In genomic region chr2:112298221-112298620, GRCm38 (mm10) we compare ENCODE assay signal across 39 mouse cellular contexts. TPM values are rescaled to one million over a fixed set of nuclear protein-coding genes. Genes with fewer than 3 reads are reported as not detected.
"Had no signal": no experiment of that assay in that cellular context is flagged by ENCODE, and none has a peak within 500 bp of the region (broad histone marks: within the 10 kb centered on the region; RNA-seq: fewer than 3 reads in every experiment).

No protein-coding gene starts in this region.

- ATAC-seq: forebrain, embryonic 15.5 days; forebrain, postnatal 0 days; hindbrain, embryonic 16.5 days; inflammation-experienced regulatory T-cells, adult 6 months; liver, embryonic 12.5 days had no signal

- H3K9ac ChIP-seq: forebrain, embryonic 15.5 days; forebrain, postnatal 0 days; heart, embryonic 13.5 days; heart, embryonic 15.5 days; hindbrain, embryonic 14.5 days; limb, embryonic 13.5 days; limb, embryonic 15.5 days; liver, embryonic 12.5 days; liver, embryonic 14.5 days had no signal

- H3K27ac ChIP-seq: forebrain, embryonic 15.5 days; heart, embryonic 13.5 days; hindbrain, embryonic 14.5 days; kidney, postnatal 0 days; limb, embryonic 13.5 days; limb, embryonic 15.5 days; liver, embryonic 12.5 days; liver, embryonic 14.5 days had no signal

- H3K4me1 ChIP-seq: forebrain, embryonic 15.5 days; limb, embryonic 13.5 days; limb, embryonic 15.5 days had no signal

- H3K4me3 ChIP-seq: forebrain, embryonic 15.5 days; heart, embryonic 13.5 days; heart, embryonic 15.5 days; limb, embryonic 13.5 days; limb, embryonic 15.5 days; liver, embryonic 12.5 days had no signal

- H3K4me2 ChIP-seq: forebrain, embryonic 15.5 days; heart, embryonic 11.5 days; heart, embryonic 13.5 days; heart, embryonic 15.5 days; hindbrain, embryonic 14.5 days; limb, embryonic 13.5 days; limb, embryonic 15.5 days; liver, embryonic 12.5 days had no signal

- H3K27me3 ChIP-seq: forebrain, embryonic 15.5 days; heart, embryonic 13.5 days; heart, embryonic 15.5 days; limb, embryonic 13.5 days; limb, embryonic 15.5 days; liver, embryonic 12.5 days had no signal

- H3K36me3 ChIP-seq: forebrain, embryonic 15.5 days; heart, embryonic 15.5 days; limb, embryonic 13.5 days; limb, embryonic 15.5 days had no signal

- H3K9me3 ChIP-seq: forebrain, embryonic 15.5 days; heart, embryonic 13.5 days; heart, embryonic 15.5 days; limb, embryonic 13.5 days; limb, embryonic 15.5 days; liver, embryonic 12.5 days had no signal

- DNase-seq: forebrain, postnatal 0 days; gastrocnemius, postnatal 14 days; gastrocnemius, postnatal 36 days; heart, adult 18-20 months; heart, postnatal 14 days; heart, postnatal 36 days; kidney, adult 11 months; kidney, adult 8-10 months; kidney, postnatal 14 days; kidney, postnatal 36 days; layer of hippocampus, adult 9-11 months; layer of hippocampus, postnatal 36 days; left cerebral cortex, postnatal 4 days had no signal

RNA-seq across cellular contexts. Expression of gene Gm21985, which starts 32.1 kb away (rescaled TPM):
- total RNA-seq: hematopoietic stem cell, adult 5-6 weeks had no signal
- polyA plus RNA-seq: forebrain, postnatal 0 days; gonadal fat pad, adult 2 months; heart, embryonic 13.5 days; heart, embryonic 15.5 days; heart, postnatal 0 days; hindbrain, embryonic 11.5 days; hindbrain, embryonic 14.5 days; hindbrain, embryonic 16.5 days; inflammation-experienced regulatory T-cells, adult 6 months; kidney, postnatal 0 days; limb, embryonic 13.5 days; limb, embryonic 15.5 days; liver, embryonic 12.5 days; liver, embryonic 14.5 days; liver, embryonic 16.5 days had no signal

RNA-seq across cellular contexts. Expression of gene Nutm1, which starts 39.1 kb away (rescaled TPM):
- total RNA-seq: forebrain, postnatal 0 days; gastrocnemius, adult 18-20 months; gastrocnemius, adult 8-10 months; gastrocnemius, postnatal 14 days; gastrocnemius, postnatal 36 days; heart, adult 18-20 months; heart, postnatal 14 days; heart, postnatal 36 days; hematopoietic stem cell, adult 5-6 weeks; layer of hippocampus, adult 18-20 months; layer of hippocampus, adult 8-10 months; layer of hippocampus, postnatal 14 days; layer of hippocampus, postnatal 36 days; left cerebral cortex, adult 18-20 months; left cerebral cortex, postnatal 10 days; left cerebral cortex, postnatal 4 days had no signal
- polyA plus RNA-seq: heart, embryonic 15.5 days; heart, postnatal 0 days; hindbrain, embryonic 14.5 days; inflammation-experienced regulatory T-cells, adult 6 months; large intestine, adult 2 months; limb, embryonic 11.5 days; limb, embryonic 13.5 days; limb, embryonic 15.5 days; liver, embryonic 12.5 days; liver, embryonic 14.5 days; liver, embryonic 16.5 days had no signal
